Mouse (Mus musculus): Measurements from ENCODE around the gene D5Ertd579e. TPM values are rescaled to one million over a fixed set of nuclear protein-coding genes. Genes with fewer than 3 reads are reported as not detected.

Gene D5Ertd579e
- polyA plus RNA-seq, 1 experiment, result 1.6 TPM

DNA sequence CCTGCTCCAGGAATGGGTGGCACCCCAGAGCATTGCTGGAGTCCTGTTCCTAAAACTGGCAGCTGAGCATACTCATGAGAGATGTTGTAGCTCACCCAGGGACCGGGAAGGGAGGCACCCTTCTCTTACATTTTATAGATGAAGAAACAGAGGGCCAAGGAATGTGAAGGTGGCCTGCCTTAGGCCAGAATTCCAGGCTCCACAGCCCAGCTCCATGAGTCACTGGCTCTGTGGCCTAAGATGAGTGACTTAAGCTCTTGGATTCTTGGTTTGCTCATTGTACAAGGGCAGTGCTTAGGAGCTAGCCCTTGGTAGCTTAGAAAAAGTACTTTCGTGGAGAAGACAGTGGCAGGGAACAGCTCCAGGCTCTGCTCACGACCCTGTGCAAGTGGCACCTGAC is 19.0 kb upstream of the D5Ertd579e start:
- Histone ChIP-seq H3K9me3 (ENCODE audit: control insufficient read depth, low read length) (no peaks in the 10 kb centered on the region), H3K36me3 (ENCODE audit: control insufficient read depth) (peaks cover 5% of the 10 kb centered on the region), H3K27me3 (ENCODE audit: control insufficient read depth) (peaks cover 45% of the 10 kb centered on the region), H3K4me1 (ENCODE audit: control insufficient read depth) (peaks cover 88% of the 10 kb centered on the region), H3K4me3 (replicated peaks) (no peak overlapping the region)
- no peak for TF ChIP-seq GATA1 (IDR thresholded peaks at IDR 0.05; ENCODE audit: low read length)
- no peak for TF ChIP-seq TAL1 (IDR thresholded peaks at IDR 0.05; ENCODE audit: low read length)

GRCm38 (mm10) chr5:36713693-36714092 is 17.9 kb upstream of the D5Ertd579e start:
- H3K27me3 ChIP-seq (ENCODE audit: control insufficient read depth), result peaks cover 49% of the 10 kb centered on the region
- peak overlapping the region; percentile 67 for H3K4me3 ChIP-seq (replicated peaks)
- peaks cover 2% of the 10 kb centered on the region for H3K36me3 ChIP-seq (ENCODE audit: control insufficient read depth)
- H3K9me3 ChIP-seq (ENCODE audit: control insufficient read depth, low read length), result no peaks in the 10 kb centered on the region
- TF ChIP-seq TAL1 (IDR thresholded peaks at IDR 0.05; ENCODE audit: low read length) (0 out of 3 replicates have a peak, but pooled peaks have one; percentile 12), GATA1 (IDR thresholded peaks at IDR 0.05; ENCODE audit: low read length) (peak; percentile 50; the same call in 1 of the 2 replicates)
- H3K4me1 ChIP-seq (ENCODE audit: control insufficient read depth), result peaks cover 79% of the 10 kb centered on the region

- H3K4me3 ChIP-seq (replicated peaks), result peak overlapping the region; percentile 67
- H3K36me3 ChIP-seq (ENCODE audit: control insufficient read depth), result peaks cover 2% of the 10 kb centered on the region
- TF ChIP-seq GATA1 (IDR thresholded peaks at IDR 0.05; ENCODE audit: low read length), result no peak
- no peak for TF ChIP-seq TAL1 (IDR thresholded peaks at IDR 0.05; ENCODE audit: low read length)
- no peaks in the 10 kb centered on the region for H3K9me3 ChIP-seq (ENCODE audit: control insufficient read depth, low read length)
- peaks cover 42% of the 10 kb centered on the region for H3K27me3 ChIP-seq (ENCODE audit: control insufficient read depth)
- H3K4me1 ChIP-seq (ENCODE audit: control insufficient read depth), result peaks cover 71% of the 10 kb centered on the region
These were observed 17.0 kb upstream of the D5Ertd579e start for GRCm38 (mm10) chr5:36712553-36713534.

DNA sequence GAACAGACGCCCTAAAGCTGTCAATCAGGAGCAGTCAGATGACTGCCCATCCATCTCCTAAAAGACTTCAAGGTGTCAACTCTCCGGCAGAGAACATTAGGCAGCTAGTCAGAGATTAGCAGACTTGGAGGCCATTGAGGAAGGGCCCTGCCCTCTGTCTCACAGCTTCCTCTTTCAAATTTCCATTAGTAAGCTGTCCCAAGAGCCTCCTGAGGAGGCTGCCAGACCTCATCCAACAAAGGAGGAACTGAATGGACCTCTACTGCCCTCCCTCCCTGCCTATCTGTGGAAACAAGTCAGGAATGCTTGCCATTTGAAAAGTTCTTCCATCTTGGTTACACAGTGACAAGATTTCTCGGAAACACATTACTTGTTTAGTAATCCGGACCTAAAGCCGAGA is 16.0 kb upstream of the D5Ertd579e start:
- H3K36me3 ChIP-seq (ENCODE audit: control insufficient read depth), result peaks cover 2% of the 10 kb centered on the region
- peaks cover 38% of the 10 kb centered on the region for H3K27me3 ChIP-seq (ENCODE audit: control insufficient read depth)
- H3K4me3 ChIP-seq (replicated peaks), result peak overlapping the region; percentile 67
- H3K9me3 ChIP-seq (ENCODE audit: control insufficient read depth, low read length), result no peaks in the 10 kb centered on the region
- H3K4me1 ChIP-seq (ENCODE audit: control insufficient read depth), result peaks cover 61% of the 10 kb centered on the region
- TF ChIP-seq GATA1 (IDR thresholded peaks at IDR 0.05; ENCODE audit: low read length) (no peak), TAL1 (IDR thresholded peaks at IDR 0.05; ENCODE audit: low read length) (no peak)

GRCm38 (mm10) chr5:36705792-36706191 is 10.0 kb upstream of the D5Ertd579e start:
- TF ChIP-seq GATA1 (IDR thresholded peaks at IDR 0.05; ENCODE audit: low read length) (no peak), TAL1 (IDR thresholded peaks at IDR 0.05; ENCODE audit: low read length) (no peak)
- Histone ChIP-seq H3K4me1 (ENCODE audit: control insufficient read depth) (peaks cover 22% of the 10 kb centered on the region), H3K9me3 (ENCODE audit: control insufficient read depth, low read length) (no peaks in the 10 kb centered on the region), H3K27me3 (ENCODE audit: control insufficient read depth) (peaks cover 57% of the 10 kb centered on the region), H3K4me3 (replicated peaks) (no peak overlapping the region), H3K36me3 (ENCODE audit: control insufficient read depth) (peaks cover 2% of the 10 kb centered on the region; the same call in 1 of the 2 replicates)

DNA sequence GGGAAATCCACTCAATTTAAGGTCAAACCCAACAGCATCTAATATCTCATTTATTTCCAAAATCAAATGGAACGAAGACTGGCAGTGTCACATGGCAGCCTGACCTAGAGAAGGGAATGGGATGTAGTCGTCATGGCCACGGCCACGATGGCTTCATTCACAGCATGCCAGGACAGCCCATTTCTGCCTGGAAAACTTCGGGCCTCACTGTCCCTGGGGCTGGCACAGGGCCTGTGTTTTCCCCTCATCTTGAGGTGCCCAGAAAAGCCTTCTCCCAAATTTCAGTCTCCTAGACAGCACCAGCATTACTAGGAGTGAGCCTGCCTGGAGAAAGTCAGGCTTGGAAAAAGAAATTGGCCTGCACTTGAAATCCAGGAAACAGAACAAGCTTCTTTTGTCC is 9.6 kb upstream of the D5Ertd579e start:
- no peak for TF ChIP-seq GATA1 (IDR thresholded peaks at IDR 0.05; ENCODE audit: low read length)
- TF ChIP-seq TAL1 (IDR thresholded peaks at IDR 0.05; ENCODE audit: low read length), result no peak
- Histone ChIP-seq H3K4me1 (ENCODE audit: control insufficient read depth) (peaks cover 26% of the 10 kb centered on the region), H3K27me3 (ENCODE audit: control insufficient read depth) (peaks cover 57% of the 10 kb centered on the region), H3K4me3 (replicated peaks) (no peak overlapping the region), H3K9me3 (ENCODE audit: control insufficient read depth, low read length) (no peaks in the 10 kb centered on the region), H3K36me3 (ENCODE audit: control insufficient read depth) (peaks cover 2% of the 10 kb centered on the region; the same call in 1 of the 2 replicates)

DNA sequence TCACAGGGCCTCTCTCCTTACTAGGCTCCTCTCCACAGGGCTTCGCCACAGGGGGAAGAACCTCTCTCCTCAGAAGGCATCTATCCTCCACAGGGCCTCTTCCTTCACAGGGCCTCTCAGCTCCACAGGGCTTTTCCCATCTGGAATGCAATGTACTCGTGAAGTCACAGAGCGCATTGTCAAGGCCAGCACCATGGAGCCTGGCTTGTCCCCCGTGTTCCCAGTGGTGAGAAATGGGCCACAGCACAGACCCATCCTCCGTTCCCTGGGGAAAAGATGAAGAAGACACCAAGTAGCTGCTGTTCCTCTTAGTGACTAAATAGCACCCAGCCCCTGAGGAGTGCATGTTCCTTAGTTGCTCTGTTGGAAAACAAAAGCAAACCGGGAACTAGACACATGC is 8.9 kb upstream of the D5Ertd579e start:
- Histone ChIP-seq H3K36me3 (ENCODE audit: control insufficient read depth) (peaks cover 2% of the 10 kb centered on the region; the same call in 1 of the 2 replicates), H3K27me3 (ENCODE audit: control insufficient read depth) (peaks cover 59% of the 10 kb centered on the region), H3K4me3 (replicated peaks) (no peak overlapping the region), H3K4me1 (ENCODE audit: control insufficient read depth) (peaks cover 29% of the 10 kb centered on the region), H3K9me3 (ENCODE audit: control insufficient read depth, low read length) (no peaks in the 10 kb centered on the region)
- no peak for TF ChIP-seq GATA1 (IDR thresholded peaks at IDR 0.05; ENCODE audit: low read length)
- TF ChIP-seq TAL1 (IDR thresholded peaks at IDR 0.05; ENCODE audit: low read length), result no peak

DNA sequence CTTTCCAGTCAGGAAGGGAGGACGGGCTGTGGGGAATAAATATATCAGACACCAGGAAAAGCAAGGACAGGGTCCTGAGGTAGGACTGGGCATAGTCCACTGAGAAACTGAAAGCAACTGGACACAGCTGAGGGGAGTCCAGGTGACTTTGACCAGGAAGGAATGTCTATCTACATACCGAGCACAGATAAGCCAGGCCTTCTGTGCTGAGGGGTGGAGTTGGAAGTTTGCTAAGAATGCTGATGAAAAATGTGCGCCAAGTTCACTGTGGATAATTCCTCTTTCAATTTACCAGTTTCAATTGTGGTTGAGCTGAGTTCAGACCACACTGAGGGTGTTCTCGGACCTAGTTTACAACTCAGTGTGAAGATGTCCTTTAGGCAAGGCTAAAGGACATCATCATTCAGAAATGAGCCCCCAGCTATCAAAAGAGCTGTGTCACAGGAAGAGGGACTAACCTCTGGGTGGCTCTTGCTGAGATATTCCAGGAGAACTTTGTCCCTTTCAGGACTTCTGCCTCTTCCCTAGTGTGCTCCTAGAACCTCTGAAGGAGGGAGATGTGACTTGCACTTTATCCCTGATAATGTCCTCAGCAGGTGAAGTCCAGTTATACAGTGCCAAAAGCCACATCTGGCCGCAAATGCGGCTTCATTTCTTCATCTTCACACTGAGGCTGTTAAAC is 5.3 kb upstream of the D5Ertd579e start:
- H3K9me3 ChIP-seq (ENCODE audit: control insufficient read depth, low read length), result no peaks in the 10 kb centered on the region
- peaks cover 4% of the 10 kb centered on the region for H3K36me3 ChIP-seq (ENCODE audit: control insufficient read depth)
- TF ChIP-seq GATA1 (IDR thresholded peaks at IDR 0.05; ENCODE audit: low read length), result 0 out of 2 replicates have a peak, but pooled peaks have one; percentile 1
- TF ChIP-seq TAL1 (IDR thresholded peaks at IDR 0.05; ENCODE audit: low read length), result no peak
- H3K4me1 ChIP-seq (ENCODE audit: control insufficient read depth), result peaks cover 56% of the 10 kb centered on the region
- peaks cover 47% of the 10 kb centered on the region for H3K27me3 ChIP-seq (ENCODE audit: control insufficient read depth)
- no peak overlapping the region for H3K4me3 ChIP-seq (replicated peaks)

GRCm38 (mm10) chr5:36698689-36699088 is 2.9 kb upstream of the D5Ertd579e start:
- peaks cover 27% of the 10 kb centered on the region for H3K27me3 ChIP-seq (ENCODE audit: control insufficient read depth)
- no peak overlapping the region for H3K4me3 ChIP-seq (replicated peaks)
- H3K4me1 ChIP-seq (ENCODE audit: control insufficient read depth), result peaks cover 61% of the 10 kb centered on the region
- no peaks in the 10 kb centered on the region for H3K9me3 ChIP-seq (ENCODE audit: control insufficient read depth, low read length)
- TF ChIP-seq GATA1 (IDR thresholded peaks at IDR 0.05; ENCODE audit: low read length), result no peak
- no peak for TF ChIP-seq TAL1 (IDR thresholded peaks at IDR 0.05; ENCODE audit: low read length)
- peaks cover 7% of the 10 kb centered on the region for H3K36me3 ChIP-seq (ENCODE audit: control insufficient read depth)
